Mouse (Mus musculus) T-helper 2 cell (primary cell): ENCODE data around the gene Lsm4.

Experiments used
- in situ Hi-C: fragments of 300-600 bp; cut with MboI, MseI; formaldehyde crosslinking; loops from one replicate; pipeline ENCODE4 v1.15.1; 2025; ENCODE audit warnings: high pct_unique_total_duplicates

Gene Lsm4

DNA sequence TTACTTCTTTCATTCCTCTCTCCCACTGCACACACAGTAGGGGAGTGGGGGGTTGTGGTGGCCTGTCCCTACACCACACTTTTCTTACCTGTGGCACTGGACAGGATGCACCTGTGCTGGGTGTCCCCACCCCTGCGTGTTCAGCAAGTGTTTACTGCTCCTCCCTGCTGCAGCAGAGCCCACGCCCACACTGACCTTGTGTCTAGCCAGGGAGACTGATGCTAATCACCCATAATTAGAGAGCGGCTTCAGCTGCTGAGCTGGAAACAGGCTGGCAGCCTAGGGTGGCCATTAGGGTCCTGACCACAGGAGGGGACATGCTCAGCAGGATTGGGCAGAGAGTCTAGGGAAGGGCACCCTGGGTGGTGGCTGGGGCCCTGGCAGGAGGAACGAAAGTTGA lies 1.7 kb downstream of the Lsm4 start:
- in situ Hi-C loops: loop anchor here (5.0 to 25.0 kb wide), 2 partner anchors 813 to 1488 kb away; partner anchors contain the start of genes Ano8, Gtpbp3 and Rab8a

DNA sequence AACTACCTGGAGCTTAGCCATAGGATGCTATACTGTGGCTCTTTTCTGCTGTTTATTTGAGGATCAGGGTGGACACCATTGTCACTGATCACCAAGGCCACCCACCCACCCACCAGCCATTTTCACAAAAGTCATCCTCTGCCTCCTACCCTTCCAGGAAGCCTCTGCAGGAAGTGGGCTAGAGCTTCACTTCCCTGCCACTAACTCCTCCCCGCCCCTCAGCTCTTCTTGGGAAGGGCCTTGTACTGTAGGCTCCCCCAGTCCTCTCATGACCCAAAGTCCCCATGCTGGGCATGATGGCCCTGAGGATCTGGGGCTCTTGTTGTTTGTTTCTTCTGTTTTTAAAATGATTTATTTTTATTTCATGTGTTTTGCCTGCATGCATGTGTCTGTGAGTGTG lies 2.3 kb downstream of the Lsm4 start:
- in situ Hi-C loops: no loop called here

DNA sequence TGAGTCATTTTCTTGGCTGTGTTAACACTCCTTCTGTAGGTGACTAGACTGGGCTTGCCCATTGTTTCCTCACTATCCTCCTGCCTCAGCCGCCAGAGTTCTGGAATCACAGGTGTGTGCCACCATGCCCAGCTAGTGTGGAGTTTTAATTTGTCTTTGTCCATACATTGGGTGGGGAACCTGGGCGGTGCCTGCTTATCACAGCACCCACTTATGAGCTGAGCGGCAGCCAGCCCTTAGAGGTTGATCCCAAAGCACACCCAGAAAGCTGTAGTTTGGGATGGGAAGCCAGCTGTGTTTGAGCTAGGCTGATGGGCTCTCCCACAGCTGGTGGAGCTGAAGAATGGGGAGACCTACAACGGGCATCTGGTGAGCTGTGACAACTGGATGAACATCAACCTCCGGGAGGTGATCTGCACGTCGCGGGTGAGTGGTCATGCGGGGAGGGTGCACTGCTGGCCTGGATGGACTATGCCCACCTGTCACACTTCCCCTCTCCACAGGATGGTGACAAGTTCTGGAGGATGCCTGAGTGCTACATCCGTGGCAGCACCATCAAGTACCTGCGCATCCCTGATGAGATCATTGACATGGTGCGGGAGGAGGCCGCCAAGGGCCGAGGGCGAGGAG lies 4.5 kb downstream of the Lsm4 start:
- in situ Hi-C loops: no loop called here

DNA sequence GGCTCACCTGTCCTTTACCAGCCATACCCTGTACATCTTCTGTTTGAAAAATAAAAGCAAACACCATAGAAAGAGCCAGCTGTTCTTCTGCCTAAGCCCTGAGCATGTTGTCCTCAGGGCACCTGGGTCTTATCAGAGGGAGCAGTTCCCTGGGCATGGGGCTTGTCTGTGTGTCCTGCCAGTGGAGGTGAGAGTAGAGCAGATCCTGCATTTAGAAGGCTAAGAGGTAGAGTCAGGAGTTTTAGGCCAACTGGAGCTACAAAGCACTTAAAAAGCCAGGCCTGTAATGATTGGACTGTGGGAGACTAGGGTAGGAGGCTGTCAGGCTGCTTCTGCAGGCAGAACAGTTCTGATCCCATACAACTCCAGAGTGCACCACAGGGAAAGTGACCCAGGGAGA lies 5.6 kb downstream of the Lsm4 start:
- in situ Hi-C loops: no loop called here

DNA sequence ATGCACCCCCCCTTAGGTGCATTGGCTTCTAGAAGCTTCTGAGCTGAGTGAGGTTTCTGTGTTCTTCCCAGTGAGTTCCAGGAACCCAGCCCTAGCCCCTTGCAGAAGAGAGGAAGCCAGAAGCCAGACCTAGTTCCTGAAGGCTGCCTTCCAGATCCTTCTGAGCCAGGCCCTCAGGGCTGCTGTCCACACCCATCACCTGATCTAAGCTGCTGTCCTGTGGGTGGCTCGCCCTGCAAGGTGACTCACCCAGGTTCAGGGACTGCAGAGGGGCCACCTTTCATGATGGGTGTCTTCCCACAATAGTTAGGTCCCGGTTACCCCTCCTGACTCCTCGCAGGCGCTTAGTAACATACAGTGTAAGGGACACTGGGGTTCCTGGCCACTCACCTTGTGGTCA lies 6.4 kb downstream of the Lsm4 start:
- in situ Hi-C loops: no loop called here

DNA sequence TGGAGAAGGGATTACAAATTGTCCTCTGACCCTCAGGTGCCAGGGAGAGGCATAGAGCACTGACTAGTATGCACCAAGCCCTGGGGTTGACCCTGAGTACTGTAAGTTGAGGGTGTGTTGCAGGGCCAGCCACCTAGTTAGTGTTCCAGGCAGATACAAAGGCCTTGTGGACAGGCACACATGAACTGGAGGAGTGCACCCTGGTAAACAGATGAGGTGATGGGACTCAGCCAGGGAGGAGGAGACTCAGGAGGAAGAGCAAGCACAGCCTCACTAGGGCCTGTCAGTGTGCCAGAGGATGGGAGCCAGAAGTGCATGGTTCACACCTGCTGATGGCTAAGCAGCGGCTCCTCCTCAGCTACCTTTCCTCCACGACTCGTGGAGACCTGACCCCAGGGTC lies 7.0 kb downstream of the Lsm4 start:
- in situ Hi-C loops: no loop called here

DNA sequence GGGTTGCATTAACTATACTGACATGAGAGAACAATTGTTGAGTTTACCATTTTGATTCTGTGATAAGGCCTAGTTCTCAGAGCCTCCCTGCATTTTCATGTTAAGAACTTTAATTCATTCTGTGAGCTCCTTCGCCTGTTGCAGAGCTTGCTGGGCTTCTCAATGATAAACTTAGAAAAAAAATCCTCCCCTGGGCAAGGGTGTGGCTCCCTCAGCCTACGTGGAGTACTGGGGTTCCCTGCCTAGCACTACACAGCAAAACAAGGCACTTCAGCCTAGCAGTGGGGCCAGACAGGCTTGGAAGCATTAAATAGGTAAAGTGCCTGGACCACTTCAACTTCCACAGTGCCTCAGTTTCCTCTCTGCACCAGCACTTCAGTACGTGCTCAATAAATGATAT lies 8.4 kb downstream of the Lsm4 start:
- in situ Hi-C loops: no loop called here

DNA sequence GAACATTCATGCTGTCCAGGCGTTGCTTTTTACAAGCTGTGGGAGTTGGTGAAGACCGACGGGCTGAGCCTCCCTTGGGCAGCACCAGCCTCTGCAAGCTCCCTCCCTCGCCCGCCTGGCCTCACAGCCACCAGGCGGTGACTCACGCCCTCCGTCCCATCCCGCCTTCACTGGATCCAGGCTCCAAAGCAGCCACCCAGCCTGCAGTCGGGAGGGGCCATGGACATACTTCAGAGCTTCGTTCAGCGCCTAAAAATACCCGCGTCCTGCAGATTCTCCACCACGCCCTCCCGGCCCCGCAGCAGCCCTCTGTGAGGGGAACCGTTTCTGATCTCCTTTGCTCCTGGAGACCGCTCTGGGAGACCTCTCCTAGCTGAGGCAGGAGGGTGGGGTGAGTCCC lies 9.1 kb downstream of the Lsm4 start:
- in situ Hi-C loops: no loop called here

DNA sequence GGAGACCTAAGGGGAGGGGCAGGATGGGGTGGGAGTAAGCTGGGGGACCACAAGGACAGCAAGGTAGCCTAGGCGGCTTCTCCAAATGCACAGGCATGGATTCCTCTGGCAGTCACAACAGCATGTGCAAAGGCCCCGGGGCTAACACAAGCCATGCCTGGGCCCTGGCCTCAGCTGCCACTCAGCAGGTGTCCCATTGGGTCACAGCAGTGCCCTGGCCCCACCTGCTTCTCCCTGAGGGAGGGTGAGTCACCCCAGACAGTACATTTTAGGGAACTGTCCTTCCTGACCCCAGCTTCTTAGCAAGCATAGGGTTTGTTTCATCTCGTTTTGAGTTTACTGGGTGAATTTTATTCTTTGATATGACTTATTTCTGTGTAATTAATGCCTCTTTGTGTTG lies 9.6 kb downstream of the Lsm4 start:
- in situ Hi-C loops: no loop called here

DNA sequence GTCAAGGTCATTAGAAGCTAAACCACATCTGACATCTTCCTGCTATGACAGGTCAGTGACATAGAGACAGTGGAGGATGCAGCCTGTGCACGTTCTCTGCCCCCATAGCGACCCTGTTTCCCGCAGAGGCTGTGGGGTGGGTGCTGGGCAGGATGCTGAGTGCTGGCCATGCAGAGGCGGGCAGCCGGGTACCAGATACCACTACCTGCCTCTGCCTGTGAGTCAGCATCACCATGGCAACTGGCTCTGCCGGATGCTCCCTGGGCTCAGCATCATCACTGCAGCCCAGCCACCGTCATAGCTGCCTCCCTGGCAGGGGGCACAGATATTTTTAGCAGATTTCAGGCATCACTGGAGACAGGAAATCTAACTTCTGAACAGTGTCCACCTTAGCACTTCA lies 11.2 kb downstream of the Lsm4 start:
- in situ Hi-C loops: no loop called here

DNA sequence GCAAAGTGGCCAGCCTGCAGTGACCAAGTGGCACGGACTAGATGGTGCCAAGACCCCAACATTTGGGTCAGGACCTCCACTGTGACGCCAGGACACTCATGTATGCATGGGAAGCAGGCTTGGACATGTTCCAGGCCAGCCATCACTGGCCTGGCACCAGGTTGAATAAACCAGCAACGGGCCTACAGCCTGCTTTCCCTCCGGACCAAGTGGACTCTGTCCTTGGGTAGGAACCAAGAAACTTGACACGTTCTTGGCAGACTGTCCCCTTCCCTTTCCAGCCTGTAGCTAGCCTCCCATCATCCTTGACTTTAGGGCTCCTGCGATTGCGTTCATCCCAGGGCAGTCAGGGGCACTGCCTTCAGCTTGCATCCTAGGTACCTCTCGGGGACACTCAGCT lies 14.5 kb downstream of the Lsm4 start:
- in situ Hi-C loops: no loop called here

DNA sequence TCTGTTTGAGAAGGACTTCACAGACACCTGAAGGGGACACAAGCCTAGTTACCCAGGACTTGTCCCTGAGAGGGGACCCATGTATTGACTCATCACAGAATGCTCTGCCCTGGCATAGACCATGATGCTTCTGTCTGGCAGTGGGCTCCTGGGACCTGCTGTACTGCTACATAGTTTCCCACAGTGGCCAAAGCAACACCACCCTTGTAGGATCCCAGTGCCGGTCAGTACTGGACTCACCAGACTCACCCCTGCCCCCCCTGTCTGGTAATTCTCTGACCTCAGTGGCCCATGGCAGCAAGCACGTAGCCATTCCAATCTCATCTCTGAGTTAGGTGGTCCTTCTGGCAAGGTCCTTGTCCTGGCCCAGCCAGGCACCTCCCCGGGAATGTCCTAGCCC lies 15.1 kb downstream of the Lsm4 start:
- in situ Hi-C loops: no loop called here

DNA sequence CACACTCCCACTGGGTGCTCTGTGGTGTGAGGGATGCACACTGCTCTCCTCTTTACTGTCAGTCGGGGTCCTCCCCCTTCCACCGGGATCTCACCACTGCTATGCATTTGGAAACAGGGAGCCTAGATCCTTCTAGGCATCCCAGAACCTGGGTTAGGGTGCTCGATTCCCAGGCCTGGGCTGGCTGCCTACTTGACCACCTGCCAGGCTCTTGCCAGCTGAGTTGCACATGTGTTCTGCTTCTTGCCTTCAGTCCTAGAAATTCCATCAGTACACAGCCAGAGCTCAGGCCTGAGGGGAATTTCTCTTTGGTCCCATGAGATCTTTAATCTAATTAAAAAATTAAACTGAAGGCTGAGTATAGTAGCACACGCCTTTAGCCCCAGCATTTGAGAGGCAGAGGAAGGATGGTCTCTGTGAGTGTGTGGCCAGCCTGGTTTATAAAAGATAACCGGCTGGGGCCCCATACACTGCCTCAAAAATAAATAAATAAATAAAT lies 16.9 kb downstream of the Lsm4 start:
- in situ Hi-C loops: no loop called here

DNA sequence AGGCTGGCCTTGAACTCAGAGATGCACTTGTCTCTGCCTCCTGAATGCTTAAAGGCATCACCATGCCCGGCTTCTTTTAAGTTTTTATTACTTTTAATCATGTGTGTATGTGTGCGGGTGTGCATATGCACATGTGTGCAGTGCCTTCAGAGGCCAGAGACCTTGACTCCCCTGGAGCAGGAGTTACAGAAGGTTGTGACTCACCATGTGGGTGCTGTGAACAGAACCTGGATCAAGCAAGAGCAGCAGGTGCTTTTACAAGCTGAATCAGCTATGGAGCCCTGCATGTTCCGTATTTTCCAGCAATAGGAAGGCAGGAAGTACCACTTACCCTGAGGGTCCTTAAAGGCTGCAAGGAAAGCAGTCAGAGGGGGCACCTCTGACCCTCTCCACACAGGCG lies 18.2 kb downstream of the Lsm4 start:
- in situ Hi-C loops: no loop called here

DNA sequence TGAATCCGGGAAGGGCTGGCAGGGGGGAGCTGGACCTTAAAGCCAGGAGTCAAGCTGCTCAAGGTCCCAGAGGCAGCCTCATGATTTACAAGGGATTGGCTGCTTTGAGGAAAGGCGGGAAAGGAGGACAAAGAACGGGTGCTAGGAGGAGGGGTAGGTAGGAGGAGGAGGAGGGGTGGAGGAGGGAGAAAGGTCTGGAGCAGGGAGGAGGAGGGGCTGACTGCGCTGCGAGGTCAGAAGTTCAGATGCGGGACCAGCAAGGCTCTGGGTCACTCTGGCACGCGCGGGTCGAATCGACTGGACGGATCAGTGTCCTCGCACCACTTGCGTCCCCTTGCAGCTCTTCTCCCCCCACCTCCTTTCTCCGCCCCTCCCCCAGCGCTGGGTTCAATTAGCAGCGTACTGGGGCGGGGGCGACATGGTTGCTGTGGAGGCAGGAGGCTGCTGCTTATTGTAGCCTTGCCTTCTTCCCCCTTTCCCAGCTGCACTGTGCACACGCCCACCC lies 18.7 kb downstream of the Lsm4 start:
- in situ Hi-C loops: no loop called here

DNA sequence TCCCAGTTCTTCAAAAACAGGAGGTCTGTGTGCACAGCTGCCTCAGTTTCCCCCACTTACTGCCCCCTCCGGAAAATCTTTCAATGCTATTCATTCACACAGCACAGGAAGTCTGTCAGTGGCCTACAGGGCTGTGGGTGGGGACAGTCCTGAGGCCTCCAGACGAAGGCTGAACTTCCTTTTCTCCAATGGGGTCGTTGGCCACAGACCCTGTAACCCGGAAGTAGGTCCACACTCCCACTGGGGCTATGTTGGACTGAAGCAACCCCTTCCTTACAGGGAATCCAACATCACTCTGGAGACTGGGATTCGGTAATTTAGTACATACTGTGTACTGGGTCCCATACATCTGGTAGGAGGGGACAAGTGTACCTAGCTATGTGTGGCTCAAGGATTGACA lies 20.6 kb downstream of the Lsm4 start:
- in situ Hi-C loops: no loop called here

DNA sequence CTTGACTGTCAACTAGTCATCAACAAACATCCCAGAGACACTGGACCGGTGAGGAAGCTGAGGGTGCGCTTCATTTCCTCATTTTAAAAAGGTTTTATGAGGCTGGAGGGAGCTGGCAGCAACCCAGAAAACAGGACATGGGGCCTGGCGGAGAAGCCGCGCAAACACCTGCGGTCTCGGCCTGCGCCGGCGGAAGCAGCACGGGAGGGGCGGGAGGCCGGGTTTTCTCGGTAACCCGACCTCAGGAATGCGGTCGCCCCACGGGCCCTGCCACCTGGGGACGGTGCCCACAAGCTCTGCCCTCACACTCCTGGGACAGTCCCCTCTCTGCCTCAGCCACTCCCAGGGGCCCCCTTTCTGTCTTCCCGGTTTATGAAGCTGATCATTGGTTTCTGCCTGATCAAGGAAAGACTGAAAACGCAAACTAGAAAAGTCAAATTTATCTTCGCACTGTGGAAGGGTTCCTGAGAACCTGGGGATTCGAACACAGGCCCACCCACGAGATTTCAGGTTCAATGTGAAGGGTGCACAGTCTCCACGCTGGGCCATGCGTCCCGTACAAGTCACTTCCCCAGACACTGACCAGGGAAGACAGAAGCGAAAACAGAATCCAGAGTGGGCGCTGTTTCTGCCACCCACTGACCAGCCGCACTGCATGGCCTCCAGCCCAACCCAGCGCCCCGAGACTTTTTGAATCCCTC lies 22.4 kb downstream of the Lsm4 start:
- in situ Hi-C loops: no loop called here

DNA sequence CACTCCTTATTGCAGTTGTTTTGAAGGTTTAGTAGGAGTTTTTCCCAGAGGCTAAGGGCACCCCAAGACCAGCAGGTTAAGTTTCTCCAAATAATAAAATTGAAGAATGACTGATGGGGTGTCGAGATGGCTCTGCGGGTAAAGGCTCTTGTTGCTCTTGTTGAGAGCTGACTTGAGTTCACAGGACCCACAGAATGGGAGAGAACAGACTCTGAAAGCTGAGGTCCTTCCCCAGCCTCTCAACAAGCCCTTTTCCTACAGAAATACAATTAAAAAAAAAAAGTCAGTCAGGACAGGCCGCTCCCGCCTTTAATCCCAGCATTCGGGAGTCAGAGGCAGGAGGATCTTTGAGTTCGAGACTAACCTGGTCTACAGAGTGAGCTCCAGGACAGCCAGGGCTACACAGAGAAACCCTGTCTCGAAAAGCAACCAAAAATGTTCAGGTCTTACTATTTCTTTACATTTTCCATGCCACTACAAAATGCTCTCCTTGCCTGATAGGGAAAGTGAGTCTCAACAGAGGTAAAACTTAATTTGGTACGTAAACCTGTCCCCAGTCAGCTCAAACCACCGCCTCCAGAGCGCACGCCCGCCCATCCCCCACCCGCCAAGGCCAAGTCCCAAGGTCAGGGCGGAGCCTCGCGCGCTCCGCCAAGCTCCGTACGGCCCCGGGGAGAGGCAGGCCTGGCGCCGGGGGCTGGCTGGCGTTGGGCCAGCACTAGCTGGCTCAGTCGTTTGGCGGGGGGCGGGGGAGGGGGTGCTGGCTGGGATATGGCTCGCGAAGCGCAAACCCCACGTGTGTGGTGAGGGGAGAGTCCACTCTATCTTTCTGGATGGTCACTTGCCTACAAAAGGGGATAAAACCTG lies 23.2 kb downstream of the Lsm4 start:
- in situ Hi-C loops: no loop called here

DNA sequence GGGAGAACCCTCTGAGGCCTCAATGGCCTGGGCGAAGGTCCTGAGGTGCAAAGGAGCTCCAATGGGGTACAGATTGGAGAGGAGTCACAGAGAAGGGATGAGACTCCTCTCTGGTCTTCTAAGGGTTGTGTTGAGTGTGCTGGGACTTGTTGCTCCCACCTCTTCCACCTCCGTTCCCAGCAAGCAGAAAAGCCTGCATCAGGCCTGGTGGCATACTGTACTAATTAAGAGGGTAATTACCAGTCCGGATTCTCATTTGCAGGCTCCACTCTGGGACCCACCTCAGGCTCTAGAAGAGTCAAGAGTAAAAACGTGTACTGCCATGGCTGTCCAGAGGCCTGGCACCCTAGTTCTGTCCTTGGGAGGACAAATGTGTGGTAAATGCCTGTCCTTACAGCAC lies 23.9 kb downstream of the Lsm4 start:
- in situ Hi-C loops: no loop called here

DNA sequence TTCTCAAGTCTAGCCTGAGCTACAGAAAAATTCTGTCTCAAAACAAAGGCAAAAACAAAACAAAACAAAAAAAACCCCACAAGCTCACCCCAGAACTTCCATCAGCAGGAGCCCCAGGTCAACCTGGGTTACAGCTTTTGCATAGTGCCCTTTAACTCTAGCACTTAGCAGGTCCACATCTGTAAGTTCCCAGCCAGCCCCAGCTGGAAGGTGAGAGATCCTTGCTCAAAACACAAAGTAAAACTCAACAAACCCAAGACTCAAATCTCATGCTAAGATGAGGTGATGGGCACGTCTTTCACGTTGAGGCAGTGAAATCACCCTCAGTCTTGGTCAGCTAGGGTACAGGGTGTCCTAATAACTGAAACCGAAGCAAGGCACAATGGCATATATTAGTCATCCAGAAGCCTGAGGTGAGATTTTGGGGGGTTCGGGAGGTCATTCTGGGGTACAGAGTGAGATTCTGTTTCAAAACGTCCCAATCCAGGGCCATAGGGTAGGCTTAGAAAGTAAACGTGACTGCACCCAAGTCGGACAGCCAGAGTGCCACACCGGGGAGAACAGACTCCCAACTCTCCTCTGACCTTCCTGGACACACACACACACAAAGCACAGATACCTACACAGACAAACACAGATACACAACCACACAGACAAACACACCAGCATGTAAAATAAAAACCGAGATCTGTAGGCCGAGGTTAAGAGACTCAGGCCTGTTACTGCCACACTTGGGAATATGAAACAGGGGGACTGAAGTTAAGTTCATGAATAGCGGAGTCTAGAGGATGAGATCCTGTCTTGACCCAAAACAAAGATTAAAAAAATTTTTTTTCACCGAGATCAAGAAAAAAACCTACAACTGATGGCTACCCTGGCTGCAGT lies 24.6 kb downstream of the Lsm4 start:
- in situ Hi-C loops: no loop called here
